Mouse (Mus musculus): ENCODE data around the gene Itga9.

DNA sequence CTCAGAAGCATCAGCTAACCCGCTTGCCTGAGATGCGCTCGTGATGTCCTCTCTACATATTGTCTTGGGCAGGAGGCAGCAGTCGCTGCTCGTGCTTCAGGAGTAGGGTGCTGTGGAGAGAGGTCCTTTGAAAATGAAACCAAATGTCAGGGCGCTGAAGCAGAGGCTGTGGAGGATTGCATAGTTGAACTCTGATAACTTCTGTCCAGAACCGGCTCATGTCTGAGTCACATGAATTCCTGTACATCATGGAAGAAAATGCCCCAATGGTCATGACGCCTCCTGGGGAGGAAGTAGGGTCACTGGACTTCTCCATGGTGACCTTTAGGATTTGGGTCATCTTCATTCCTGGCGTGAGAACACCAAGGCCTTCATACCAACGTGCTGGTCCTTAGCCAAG, 56.0 kb downstream of the Itga9 start:
- TF ChIP-seq CTCF (IDR thresholded peaks at IDR 0.05; ENCODE audit: low read depth) (no peak), EP300 (IDR thresholded peaks at IDR 0.05; ENCODE audit: low read depth) (peak; percentile 72; the same call in 1 of the 2 replicates)

Measured in liver, postnatal 0 days (tissue).